ENCODE assay signal across 8 mouse cellular contexts in the genomic region with DNA sequence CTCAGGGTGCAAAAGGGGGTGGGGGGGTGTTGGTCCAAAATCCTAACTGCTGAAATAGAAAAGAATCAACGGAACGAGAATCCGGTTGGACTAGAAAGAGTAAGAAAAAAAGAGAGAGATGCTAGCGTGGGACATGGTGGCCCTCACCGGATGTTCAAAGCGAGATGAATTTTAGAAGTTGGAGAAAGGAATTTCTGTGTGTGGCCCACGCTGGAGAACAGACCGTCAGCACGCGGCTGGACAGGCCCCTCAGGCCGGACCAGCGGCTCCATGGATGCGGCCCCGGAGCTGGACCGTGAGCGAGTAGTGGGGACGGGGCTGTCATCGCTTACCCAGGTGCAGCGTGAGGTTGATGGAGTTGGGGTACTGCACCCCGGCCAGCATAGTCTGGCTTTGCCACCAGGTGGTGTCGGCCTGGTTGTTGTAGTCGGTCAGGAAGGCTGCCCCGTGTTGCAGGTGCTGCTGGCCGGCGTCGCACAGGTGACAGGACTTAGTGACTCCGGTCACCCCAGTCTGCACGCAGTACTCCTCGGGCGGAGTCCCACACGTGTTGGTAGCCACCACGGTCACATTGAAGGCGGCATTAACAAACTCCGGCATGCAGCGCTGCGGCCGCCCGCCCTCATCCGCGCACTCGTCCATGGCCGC. TPM values are rescaled to one million over a fixed set of nuclear protein-coding genes. Genes with fewer than 3 reads are reported as not detected.
DNase-seq lines count a peak whose midpoint lies in the region; ATAC-seq and TF ChIP-seq lines count a peak whose summit lies in the region.

No protein-coding gene starts in this region.

- TF ChIP-seq POLR2A in limb, embryonic 14.5 days (IDR thresholded peaks at IDR 0.05; ENCODE audit: borderline replicate concordance, extremely low read depth, insufficient read depth, insufficient read length) = no peak

- H3K27me3 ChIP-seq in hindbrain, embryonic 16.5 days (replicated peaks; ENCODE audit: control insufficient read depth, insufficient read depth, low read length) = no peaks in the 10 kb centered on the region
- H3K27me3 ChIP-seq in limb, embryonic 14.5 days (ENCODE audit: control insufficient read depth, insufficient read depth, low read length) = no peaks in the 10 kb centered on the region
- H3K27me3 ChIP-seq in midbrain, embryonic 13.5 days = no peaks in the 10 kb centered on the region

- H3K4me1 ChIP-seq in hindbrain, embryonic 16.5 days (ENCODE audit: control insufficient read depth, insufficient read depth, low read depth, low read length) = peaks cover 25% of the 10 kb centered on the region
- peaks cover 20% of the 10 kb centered on the region for H3K4me1 ChIP-seq in limb, embryonic 14.5 days (ENCODE audit: control insufficient read depth, insufficient read depth, low read length)
- H3K4me1 ChIP-seq in midbrain, embryonic 13.5 days (replicated peaks) = peaks cover 33% of the 10 kb centered on the region

- peak overlapping the region; percentile 90 for H3K27ac ChIP-seq in hindbrain, embryonic 16.5 days (ENCODE audit: low read depth, low read length)
- peak overlapping the region; percentile 84 for H3K27ac ChIP-seq in limb, embryonic 14.5 days (replicated peaks; ENCODE audit: low read depth, low read length)
- peak overlapping the region; percentile 90 for H3K27ac ChIP-seq in midbrain, embryonic 13.5 days

- H3K4me2 ChIP-seq in hindbrain, embryonic 16.5 days (ENCODE audit: low read length) = peak overlapping the region; percentile 97
- peak overlapping the region; percentile 89 for H3K4me2 ChIP-seq in limb, embryonic 14.5 days (replicated peaks; ENCODE audit: low read depth, low read length, severe bottlenecking)
- peak overlapping the region; percentile 97 for H3K4me2 ChIP-seq in midbrain, embryonic 13.5 days (replicated peaks)

- under 1% methylated on average over 36 of the region's 42 CpGs for WGBS in hindbrain, embryonic 16.5 days
- under 1% methylated on average over 40 of the region's 42 CpGs for WGBS in limb, embryonic 14.5 days
- under 1% methylated on average over 42 of the region's 42 CpGs for WGBS in midbrain, embryonic 13.5 days

- H3K4me3 ChIP-seq in hindbrain, embryonic 16.5 days (ENCODE audit: low read length) = peak overlapping the region; percentile 85
- H3K4me3 ChIP-seq in limb, embryonic 14.5 days (replicated peaks; ENCODE audit: low read length) = peak overlapping the region; percentile 96
- peak overlapping the region; percentile 91 for H3K4me3 ChIP-seq in midbrain, embryonic 13.5 days (replicated peaks)

- H3K9ac ChIP-seq in hindbrain, embryonic 16.5 days (ENCODE audit: low read depth, low read length) = peak overlapping the region; percentile 94
- H3K9ac ChIP-seq in limb, embryonic 14.5 days (ENCODE audit: low read depth, low read length, severe bottlenecking) = peak overlapping the region; percentile 89
- peak overlapping the region; percentile 93 for H3K9ac ChIP-seq in midbrain, embryonic 13.5 days (replicated peaks)

- H3K36me3 ChIP-seq in hindbrain, embryonic 16.5 days (ENCODE audit: control insufficient read depth, insufficient read depth, low read length) = no peaks in the 10 kb centered on the region
- H3K36me3 ChIP-seq in limb, embryonic 14.5 days (ENCODE audit: control insufficient read depth, insufficient read depth, low read length) = 0 out of 2 replicates have a peak, but pooled peaks cover 2% of the 10 kb centered on the region
- H3K36me3 ChIP-seq in midbrain, embryonic 13.5 days = no peaks in the 10 kb centered on the region

- peak; percentile 75 for DNase-seq in kidney, adult 11 months
- no peak for DNase-seq in kidney, adult 18-20 months
- peak; percentile 67 to 70 for DNase-seq in cerebellum, adult 18-20 months
- DNase-seq in forelimb bud, embryonic 11.5 days (ENCODE audit: low read depth, low spot score) = peak; percentile 54
- DNase-seq in limb, embryonic 14.5 days (ENCODE audit: low spot score) = peak; percentile 55
- DNase-seq in spleen, postnatal 36 days (ENCODE audit: low spot score in 2 of 2) = peak; percentile 69 to 73

- H3K9me3 ChIP-seq in hindbrain, embryonic 16.5 days (ENCODE audit: control insufficient read depth, low read length) = no peaks in the 10 kb centered on the region
- no peaks in the 10 kb centered on the region for H3K9me3 ChIP-seq in limb, embryonic 14.5 days (ENCODE audit: control insufficient read depth, low read length)
- H3K9me3 ChIP-seq in midbrain, embryonic 13.5 days = no peaks in the 10 kb centered on the region

- peak; percentile 55 for ATAC-seq in hindbrain, embryonic 16.5 days
- ATAC-seq in limb, embryonic 14.5 days (ENCODE audit: low FRiP score, low read depth) = peak; percentile 30
- no peak; the same call in 1 of the 2 replicates for ATAC-seq in midbrain, embryonic 13.5 days

RNA-seq across cellular contexts. Expression of a gene that starts 0.7 kb away (rescaled TPM):
- polyA plus RNA-seq in hindbrain, embryonic 16.5 days (2015; fragmentation: Nextera tagmentation; extraction: Ambion mirVana) = 15.4 and 19.1 TPM in 2 replicates
- 118 and 132 TPM in 2 replicates for polyA plus RNA-seq in limb, embryonic 14.5 days (2012; rRNA removed)
- polyA plus RNA-seq in limb, embryonic 14.5 days (2014; fragmentation: Nextera tagmentation; extraction: Ambion mirVana) = 76.7 and 78.1 TPM in 2 replicates
- 11.3 and 14.9 TPM in 2 replicates for polyA plus RNA-seq in midbrain, embryonic 13.5 days (2015; fragmentation: Nextera tagmentation; extraction: Ambion mirVana)
